8 mouse cellular contexts compared by ENCODE assay signal in the genomic region with DNA sequence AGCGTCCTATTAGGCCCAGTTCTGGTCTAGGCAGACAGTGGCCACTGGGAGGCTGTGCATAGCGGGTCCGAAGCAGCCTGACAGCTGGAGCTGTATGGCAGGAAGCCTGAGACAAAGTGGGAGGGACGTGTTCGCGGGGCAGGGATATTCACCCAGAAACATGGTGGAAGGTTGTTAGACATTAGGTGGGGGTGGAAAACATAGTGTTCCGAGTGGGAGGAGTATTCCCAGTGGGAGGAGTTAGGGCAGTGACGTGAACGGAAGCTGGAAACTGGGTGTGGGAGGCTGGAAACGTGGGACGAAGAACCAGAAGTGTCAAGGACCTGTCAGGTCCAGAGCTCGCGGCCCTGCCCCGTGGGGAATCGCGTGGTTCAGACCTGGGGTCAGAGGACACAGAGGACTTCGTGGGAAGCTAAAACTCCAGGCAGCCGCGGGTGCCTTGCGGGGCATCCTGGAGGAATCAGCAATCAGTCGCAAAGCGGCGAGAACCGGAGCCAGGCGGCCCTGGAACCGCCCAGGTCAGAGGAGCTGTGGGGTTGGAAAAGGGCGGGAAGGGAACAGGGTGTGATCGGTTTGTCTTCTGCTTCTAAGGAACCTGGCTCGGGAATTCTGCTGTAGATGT. TPM values are rescaled to one million over a fixed set of nuclear protein-coding genes. Genes with fewer than 3 reads are reported as not detected.
DNase-seq lines count a peak whose midpoint lies in the region; ATAC-seq and TF ChIP-seq lines count a peak whose summit lies in the region.

TSS of gene Zfp948 (plus strand) at position 281 of the 622 bp plus-strand sequence.

- peak; percentile 96 for ATAC-seq in kidney, embryonic 15.5 days (replicated peaks; ENCODE audit: low FRiP score)
- peak; percentile 94 for ATAC-seq in limb, embryonic 15.5 days (ENCODE audit: insufficient number of reproducible peaks, low FRiP score, low TSS enrichment, low read depth)
- peak; percentile 95 for ATAC-seq in midbrain, postnatal 0 days (ENCODE audit: low FRiP score)

- H3K4me3 ChIP-seq in erythroblast, embryonic 14.5 days (replicated peaks) = peak within 1 kb of the TSS; percentile 76
- H3K4me3 ChIP-seq in heart, embryonic 10.5 days = peak within 1 kb of the TSS; percentile 74
- peak within 1 kb of the TSS; percentile 76 for H3K4me3 ChIP-seq in kidney, embryonic 15.5 days (replicated peaks)
- H3K4me3 ChIP-seq in limb, embryonic 15.5 days = peak within 1 kb of the TSS; percentile 71
- H3K4me3 ChIP-seq in midbrain, postnatal 0 days (ENCODE audit: low read depth, low read length) = peak within 1 kb of the TSS; percentile 63

- H3K9me3 ChIP-seq in erythroblast, embryonic 14.5 days (ENCODE audit: control insufficient read depth, low read length) = no peaks in the 10 kb centered on the region
- H3K9me3 ChIP-seq in heart, embryonic 10.5 days = no peaks in the 10 kb centered on the region
- H3K9me3 ChIP-seq in kidney, embryonic 15.5 days (replicated peaks) = no peaks in the 10 kb centered on the region
- no peaks in the 10 kb centered on the region for H3K9me3 ChIP-seq in limb, embryonic 15.5 days
- no peaks in the 10 kb centered on the region for H3K9me3 ChIP-seq in midbrain, postnatal 0 days (ENCODE audit: low read length)

- TF ChIP-seq CTCF in midbrain, postnatal 0 days (IDR thresholded peaks at IDR 0.05) = 0 out of 2 replicates have a peak, but pooled peaks have one; percentile 27

- WGBS in heart, embryonic 10.5 days = 1% methylated on average over 29 of the region's 29 CpGs
- WGBS in kidney, embryonic 15.5 days = under 1% methylated on average over 29 of the region's 29 CpGs
- WGBS in limb, embryonic 15.5 days = 3% methylated on average over 29 of the region's 29 CpGs
- WGBS in midbrain, postnatal 0 days = 3% methylated on average over 29 of the region's 29 CpGs

- H3K4me2 ChIP-seq in kidney, embryonic 15.5 days = peak within 1 kb of the TSS; percentile 76
- H3K4me2 ChIP-seq in limb, embryonic 15.5 days = peak within 1 kb of the TSS; percentile 69
- peak within 1 kb of the TSS; percentile 56 for H3K4me2 ChIP-seq in midbrain, postnatal 0 days (ENCODE audit: low read depth, low read length, poor library complexity, severe bottlenecking)

- H3K9ac ChIP-seq in kidney, embryonic 15.5 days = peak within 1 kb of the TSS; percentile 69
- H3K9ac ChIP-seq in limb, embryonic 15.5 days = peak within 1 kb of the TSS; percentile 69
- peak within 1 kb of the TSS; percentile 77 for H3K9ac ChIP-seq in midbrain, postnatal 0 days (replicated peaks; ENCODE audit: low read length, poor library complexity, severe bottlenecking)

- no peaks in the 10 kb centered on the region for H3K27me3 ChIP-seq in erythroblast, embryonic 14.5 days (ENCODE audit: control insufficient read depth)
- no peaks in the 10 kb centered on the region for H3K27me3 ChIP-seq in heart, embryonic 10.5 days (ENCODE audit: insufficient read depth, poor library complexity, severe bottlenecking)
- H3K27me3 ChIP-seq in kidney, embryonic 15.5 days = no peaks in the 10 kb centered on the region
- no peaks in the 10 kb centered on the region for H3K27me3 ChIP-seq in limb, embryonic 15.5 days
- no peaks in the 10 kb centered on the region for H3K27me3 ChIP-seq in midbrain, postnatal 0 days (ENCODE audit: insufficient read depth, low read length)

- peaks cover 9% of the 10 kb centered on the region for H3K36me3 ChIP-seq in erythroblast, embryonic 14.5 days (ENCODE audit: control insufficient read depth)
- H3K36me3 ChIP-seq in heart, embryonic 10.5 days = peaks cover 9% of the 10 kb centered on the region
- peaks cover 4% of the 10 kb centered on the region; the same call in 1 of the 2 replicates for H3K36me3 ChIP-seq in kidney, embryonic 15.5 days
- peaks cover 3% of the 10 kb centered on the region; the same call in 1 of the 2 replicates for H3K36me3 ChIP-seq in limb, embryonic 15.5 days
- no peaks in the 10 kb centered on the region for H3K36me3 ChIP-seq in midbrain, postnatal 0 days (ENCODE audit: insufficient read depth, low read length)

- peak; percentile 47 for DNase-seq in CD4-positive helper T cell, adult 2 months (ENCODE audit: low read depth, low spot score)
- DNase-seq in brain, embryonic 18.5 days (ENCODE audit: low read depth, low spot score) = peak; percentile 83
- DNase-seq in heart, embryonic 10.5 days (ENCODE audit: low spot score) = peak; percentile 94
- peak; percentile 95 for DNase-seq in midbrain, postnatal 0 days (ENCODE audit: low spot score)
- DNase-seq in spleen, postnatal 14 days (ENCODE audit: low spot score in 2 of 2) = peak; percentile 24 to 49

- H3K4me1 ChIP-seq in erythroblast, embryonic 14.5 days (ENCODE audit: control insufficient read depth) = peaks cover 24% of the 10 kb centered on the region
- 0 out of 2 replicates have a peak, but pooled peaks cover 8% of the 10 kb centered on the region for H3K4me1 ChIP-seq in heart, embryonic 10.5 days
- peaks cover 17% of the 10 kb centered on the region for H3K4me1 ChIP-seq in kidney, embryonic 15.5 days
- peaks cover 11% of the 10 kb centered on the region for H3K4me1 ChIP-seq in limb, embryonic 15.5 days
- H3K4me1 ChIP-seq in midbrain, postnatal 0 days (ENCODE audit: insufficient read depth, low read length) = 0 out of 2 replicates have a peak, but pooled peaks cover 3% of the 10 kb centered on the region

- peak within 1 kb of the TSS; percentile 93 for H3K27ac ChIP-seq in heart, embryonic 10.5 days
- H3K27ac ChIP-seq in kidney, embryonic 15.5 days = peak within 1 kb of the TSS; percentile 96
- H3K27ac ChIP-seq in limb, embryonic 15.5 days = peak within 1 kb of the TSS; percentile 95
- peak within 1 kb of the TSS; percentile 89 for H3K27ac ChIP-seq in midbrain, postnatal 0 days (ENCODE audit: low read depth, low read length)

RNA-seq across cellular contexts. Expression of gene Zfp948, which starts in this region (rescaled TPM):
- polyA plus RNA-seq in erythroblast, embryonic 14.5 days (2012) = 0.09 and 0.14 TPM in 2 replicates
- 15.6 and 19.0 TPM in 2 replicates for polyA plus RNA-seq in heart, embryonic 10.5 days (2016; fragmentation: Nextera tagmentation; extraction: Ambion mirVana)
- polyA plus RNA-seq in kidney, embryonic 15.5 days (2015; fragmentation: Nextera tagmentation; extraction: Ambion mirVana) = 18.7 and 19.2 TPM in 2 replicates
- 19.9 and 22.3 TPM in 2 replicates for polyA plus RNA-seq in limb, embryonic 15.5 days (2015; fragmentation: Nextera tagmentation; extraction: Ambion mirVana)
- 11.5 and 13.5 TPM in 2 replicates for total RNA-seq in midbrain, postnatal 0 days (2014; rRNA removed)
- polyA plus RNA-seq in midbrain, postnatal 0 days (2015; fragmentation: Nextera tagmentation; extraction: Ambion mirVana) = 15.7 and 18.5 TPM in 2 replicates

Comparison
In these comparisons a context has a peak if more than half of its experiments do, and no peak if none do; other contexts are left out.
1. Peak in every context shown above with its lines: DNase-seq, ATAC-seq, H3K4me3 ChIP-seq and H3K27ac ChIP-seq.
2. RNA of gene Zfp948 (polyA plus RNA-seq): 19.9 to 22.3 TPM in limb, embryonic 15.5 days, 18.7 to 19.2 TPM in kidney, embryonic 15.5 days, 15.6 to 19.0 TPM in heart, embryonic 10.5 days and 15.7 to 18.5 TPM in midbrain, postnatal 0 days; 0.09 to 0.14 TPM in erythroblast, embryonic 14.5 days; every median in the first group is over 10 times any median in the second.
3. DNase-seq: peak in every context shown above with its lines; median percentile 95 in midbrain, postnatal 0 days; 94 in heart, embryonic 10.5 days; 83 in brain, embryonic 18.5 days; 47 in CD4-positive helper T cell, adult 2 months; 36 in spleen, postnatal 14 days.